Mouse (Mus musculus) ES-CJ7 (cell line): ENCODE results near the gene Grxcr1.

Experiments
- DNase-seq: peaks from one replicate; pipeline ENCODE4 v3.0.0; 2011; ENCODE audit warnings: low read depth, low spot score

The Grxcr1 gene

GRCm38 (mm10) chr5:68031744-68032143, at the start of gene Grxcr1:
Gene Grxcr1, plus strand, starts transcription at chr5:68031835.
- DNase-seq, result no peak

GRCm38 (mm10) chr5:67981946-67982526, 49.6 kb upstream of the Grxcr1 start:
- no peak for DNase-seq

DNA sequence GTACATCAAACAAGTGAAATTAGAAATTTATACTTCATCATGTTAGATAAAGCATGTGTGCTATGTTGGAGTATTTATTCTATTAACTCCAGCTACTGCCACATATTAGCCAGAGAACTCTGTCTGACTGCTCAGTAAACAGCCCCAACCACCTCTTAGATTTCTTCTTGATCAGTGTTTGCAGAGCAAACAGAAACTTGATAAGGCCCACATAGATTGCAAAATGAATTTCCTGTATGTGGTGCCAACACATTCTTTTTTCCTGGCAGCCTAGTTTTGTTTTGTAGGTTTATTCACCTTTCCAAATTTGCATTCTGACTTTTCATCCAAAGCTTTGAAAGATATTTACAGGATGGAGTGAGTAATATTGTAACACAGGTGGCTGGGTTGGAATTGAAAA, 41.2 kb upstream of the Grxcr1 start:
- DNase-seq, result no peak

DNA sequence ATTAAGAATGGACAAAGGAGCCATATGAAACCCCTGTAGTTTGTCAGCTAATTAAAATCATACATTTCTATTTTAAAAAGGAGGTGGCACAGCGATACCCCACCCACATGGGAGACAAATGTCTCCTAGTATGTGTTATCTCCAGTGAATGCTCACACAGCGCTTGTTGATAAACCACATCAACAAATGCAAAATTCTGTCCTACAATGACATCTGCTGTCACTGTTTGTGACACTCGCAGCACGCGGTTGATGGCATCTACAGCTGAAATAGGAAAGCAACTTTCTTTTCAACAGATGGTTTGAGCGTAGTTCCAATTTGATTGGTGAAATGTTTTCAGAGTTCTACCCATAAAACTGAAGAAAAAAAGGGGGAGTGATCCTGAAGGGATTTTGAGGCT, 29.0 kb upstream of the Grxcr1 start:
- no peak for DNase-seq

DNA sequence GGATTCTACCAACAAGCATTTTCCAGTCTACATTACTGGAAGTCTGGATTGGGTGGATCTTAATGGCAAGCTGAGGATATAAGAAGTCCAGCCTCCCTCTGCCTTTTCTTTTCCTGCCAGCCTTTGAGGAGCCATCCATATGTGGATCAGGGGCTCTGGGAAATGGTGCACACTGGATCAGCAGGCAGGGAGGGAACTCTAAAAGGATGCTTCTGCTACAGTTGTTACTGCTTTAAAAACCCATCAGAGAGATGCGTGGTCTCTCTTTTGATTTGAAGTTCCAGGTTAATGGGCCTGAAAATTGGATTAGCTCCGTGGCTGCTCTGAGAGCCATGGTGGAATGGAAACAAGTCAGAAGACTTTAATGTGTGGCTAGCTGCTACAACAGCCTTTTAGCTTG, 27.7 kb upstream of the Grxcr1 start:
- no peak for DNase-seq

DNA sequence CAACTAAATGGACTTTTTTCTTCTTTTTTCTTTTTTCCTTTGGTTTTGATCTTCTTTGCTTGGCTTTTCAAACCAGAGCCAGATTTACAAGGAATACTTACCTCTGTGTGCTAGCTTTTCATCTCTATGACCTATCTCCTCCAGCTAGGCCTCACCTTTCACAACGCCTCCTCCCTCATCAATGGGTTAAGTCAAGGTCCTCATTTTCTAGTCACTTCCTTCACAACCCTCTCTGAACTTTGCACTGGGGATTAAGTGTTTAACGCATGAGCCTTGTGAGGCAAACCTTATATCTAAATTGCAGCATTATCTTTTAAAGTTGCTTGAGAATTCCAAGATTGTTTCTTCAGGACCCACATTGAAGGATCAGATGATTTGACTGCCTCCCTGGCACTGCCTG, 27.2 kb upstream of the Grxcr1 start:
- no peak for DNase-seq

DNA sequence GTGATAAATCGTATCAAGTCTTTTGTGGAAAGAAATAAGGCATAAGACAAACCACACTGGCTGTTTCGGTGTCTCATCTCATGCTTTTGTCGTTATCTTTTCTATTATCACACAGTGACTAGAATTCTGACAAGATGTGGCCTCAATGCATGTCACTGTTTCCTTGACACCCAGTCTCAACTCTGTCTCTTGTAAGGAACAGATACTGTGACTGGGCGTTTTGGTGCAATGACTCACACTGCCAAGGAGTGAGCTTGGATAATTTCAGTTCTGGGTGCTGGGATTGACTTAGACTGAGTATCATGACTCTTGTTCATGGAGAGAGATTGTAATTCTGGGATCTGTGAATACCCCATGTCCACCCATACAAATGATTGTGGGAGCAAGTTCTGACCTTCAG, 24.6 kb upstream of the Grxcr1 start:
- no peak for DNase-seq

GRCm38 (mm10) chr5:68011569-68011968, 20.1 kb upstream of the Grxcr1 start:
- no peak for DNase-seq

DNA sequence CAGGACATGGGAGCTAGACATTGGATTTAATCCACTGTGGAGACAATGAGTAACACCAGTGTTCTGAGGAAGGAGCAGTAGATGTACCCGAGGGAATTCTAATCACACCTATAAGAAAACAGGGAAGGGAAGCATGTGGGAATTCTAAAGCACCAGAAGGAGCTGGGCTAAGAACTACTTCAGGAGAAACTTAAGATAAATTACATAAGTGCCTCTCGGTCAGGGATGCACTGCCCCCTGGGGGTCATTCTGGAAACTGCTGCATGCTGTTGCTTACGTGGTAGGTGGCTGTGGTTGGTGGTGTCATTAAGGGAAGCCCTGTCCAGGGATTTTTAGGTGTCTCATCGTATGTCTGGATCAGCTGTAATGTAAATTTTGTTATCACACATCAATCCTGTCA, 19.0 kb upstream of the Grxcr1 start:
- DNase-seq, result peak; percentile 73

- DNase-seq, result no peak
Observed at GRCm38 (mm10) chr5:68020870-68021269, 10.8 kb upstream of the Grxcr1 start.

DNA sequence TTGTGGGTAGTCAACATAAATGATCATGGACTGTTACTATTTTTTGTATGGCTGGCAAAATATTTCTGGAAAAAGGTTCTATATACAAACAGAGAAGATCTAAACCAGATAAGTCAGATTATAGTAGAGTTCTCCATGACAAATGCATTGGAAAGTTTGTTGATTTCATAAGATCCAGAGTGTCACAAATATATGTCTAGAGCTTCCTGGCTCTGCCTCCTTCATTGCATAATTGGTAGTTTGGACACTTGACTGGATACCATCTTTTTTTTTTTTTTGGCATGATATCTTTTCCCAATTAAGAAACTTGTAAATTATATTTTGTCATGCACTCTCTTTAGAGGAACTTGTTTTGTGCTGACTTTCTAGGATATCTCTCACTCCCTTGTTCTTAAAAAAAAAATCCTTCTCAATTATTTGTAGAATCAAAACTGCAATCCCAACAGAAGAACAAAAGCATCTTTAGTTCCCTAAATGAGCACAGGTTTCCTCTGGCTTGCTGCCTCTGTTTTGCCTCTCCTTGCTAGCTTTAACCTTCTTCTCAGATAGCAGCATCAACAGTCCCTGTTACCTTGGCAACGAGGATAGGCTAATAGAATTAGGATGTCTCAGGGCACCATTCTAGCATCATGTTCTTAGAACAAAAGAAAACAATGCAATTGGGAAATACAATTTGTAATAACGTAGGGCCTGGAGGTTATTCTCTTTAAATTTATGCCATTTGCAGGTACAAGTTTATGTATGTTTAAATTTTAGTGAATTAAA, 4.8 kb upstream of the Grxcr1 start:
- no peak for DNase-seq

DNA sequence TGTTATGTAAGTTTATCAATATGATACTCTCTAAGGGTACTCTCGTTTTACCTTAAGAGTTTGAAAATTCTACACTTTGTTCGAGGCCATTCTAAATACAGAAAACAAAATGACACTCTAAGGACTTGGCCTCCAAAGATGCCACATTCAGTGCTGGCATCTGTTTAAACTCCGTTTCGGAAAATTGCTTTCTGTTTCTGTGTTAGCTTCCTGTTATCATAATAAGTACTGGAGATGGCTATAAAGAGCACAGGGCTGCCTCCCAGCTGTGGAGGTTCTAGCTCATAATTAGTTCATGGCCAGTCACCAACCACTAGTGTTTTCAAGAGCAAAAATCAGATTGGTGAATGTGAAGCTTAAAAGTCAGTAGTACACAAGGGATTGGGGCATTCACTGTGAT, 4.2 kb upstream of the Grxcr1 start:
- no peak for DNase-seq

- no peak for DNase-seq
Observed at GRCm38 (mm10) chr5:68033345-68033744, 1.7 kb downstream of the Grxcr1 start.

DNA sequence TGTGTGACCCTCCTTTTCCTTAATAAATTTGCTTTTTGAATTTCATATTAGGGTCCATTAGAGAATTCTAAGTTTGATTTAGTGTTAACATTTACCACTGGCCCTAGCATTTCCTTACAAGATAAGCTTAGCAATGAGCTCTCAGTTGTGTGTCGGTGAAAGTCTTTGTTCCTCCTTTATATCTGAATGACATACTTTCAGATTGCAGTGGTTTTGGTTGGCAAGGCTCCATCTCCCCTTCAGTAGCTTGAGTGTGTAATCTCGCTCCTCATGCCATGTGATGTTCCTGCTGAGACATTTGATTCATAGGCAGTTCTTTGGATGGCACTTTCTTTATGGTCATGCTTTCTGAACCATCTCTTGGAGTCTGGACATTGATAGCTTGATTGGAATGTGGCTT, 7.4 kb downstream of the Grxcr1 start:
- no peak for DNase-seq

GRCm38 (mm10) chr5:68043339-68043738, 11.7 kb downstream of the Grxcr1 start:
- no peak for DNase-seq

DNA sequence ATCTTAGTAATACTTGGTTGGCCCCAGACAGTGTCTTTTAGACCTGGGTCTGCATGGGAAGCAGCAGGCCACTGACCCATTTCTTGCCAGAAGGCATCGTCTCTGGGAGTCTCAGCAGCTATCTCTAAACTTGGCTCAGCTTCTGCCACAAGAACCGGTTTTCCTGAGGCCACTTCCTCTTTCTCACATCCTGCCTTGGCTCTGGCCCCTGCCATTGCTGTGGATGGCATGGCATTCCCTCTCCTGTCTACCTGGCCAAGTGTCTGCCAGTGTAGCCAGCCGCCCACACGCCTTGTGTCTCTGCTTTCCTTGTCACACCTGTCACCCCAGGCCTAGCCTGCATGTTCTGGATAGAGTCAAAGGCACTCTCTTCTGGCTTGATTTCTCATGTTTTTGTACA, 17.1 kb downstream of the Grxcr1 start:
- DNase-seq, result no peak

GRCm38 (mm10) chr5:68049536-68049935, 17.9 kb downstream of the Grxcr1 start:
- DNase-seq, result no peak

GRCm38 (mm10) chr5:68051101-68051500, 19.5 kb downstream of the Grxcr1 start:
- DNase-seq, result no peak

DNA sequence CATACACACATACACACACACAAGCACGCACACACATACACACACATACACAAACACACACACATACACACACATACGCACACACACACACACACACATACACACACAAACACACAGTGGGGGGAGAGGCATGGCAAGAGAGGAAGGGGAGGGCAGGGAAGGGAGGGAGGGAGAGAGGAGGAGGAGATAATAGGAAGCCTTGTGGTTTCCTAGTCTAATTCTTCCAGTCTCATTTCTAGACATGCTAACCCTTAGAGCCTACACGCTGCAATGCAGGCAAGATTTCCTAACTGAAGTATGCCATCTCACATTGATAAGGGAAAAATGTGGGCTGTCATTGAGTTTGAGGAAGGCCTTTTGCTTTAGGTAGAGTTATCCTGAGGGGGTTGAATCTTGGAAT, 25.9 kb downstream of the Grxcr1 start:
- no peak for DNase-seq

GRCm38 (mm10) chr5:68068694-68069093, 37.1 kb downstream of the Grxcr1 start:
- no peak for DNase-seq

GRCm38 (mm10) chr5:68070308-68070707, 38.7 kb downstream of the Grxcr1 start:
- no peak for DNase-seq

DNA sequence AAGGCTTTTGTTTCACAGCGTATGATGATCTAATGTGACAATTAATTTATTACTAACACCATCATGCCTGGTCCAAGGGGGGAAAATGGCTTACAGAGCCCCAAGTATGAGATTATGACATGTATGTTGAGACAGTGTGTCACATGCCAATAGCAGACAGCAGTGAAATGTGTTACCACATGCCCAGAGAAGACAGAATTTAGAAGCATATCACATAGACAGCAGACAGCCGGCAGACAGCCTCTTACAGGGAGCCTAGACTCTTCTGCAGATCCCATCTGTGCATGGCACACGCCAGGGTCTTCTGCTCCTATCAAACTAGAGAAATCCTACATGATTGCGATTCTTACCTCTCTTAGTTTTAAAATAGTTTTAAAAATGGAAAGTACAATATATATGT, 40.2 kb downstream of the Grxcr1 start:
- DNase-seq, result no peak

GRCm38 (mm10) chr5:68086535-68087098, 55.0 kb downstream of the Grxcr1 start:
- no peak for DNase-seq
